Mouse (Mus musculus) cerebellum, adult 8-10 months (tissue): ENCODE data around the gene Pcgf6.

ENCODE experiments used
- DNase-seq: peaks from one replicate; pipeline ENCODE4 v3.0.0; 2022

Gene Pcgf6

GRCm38 (mm10) chr19:47050271-47051032 lies at the start of gene Pcgf6:
Gene Pcgf6 (minus strand): TSS chr19:47050906.
- DNase-seq: peak; percentile 83

DNA sequence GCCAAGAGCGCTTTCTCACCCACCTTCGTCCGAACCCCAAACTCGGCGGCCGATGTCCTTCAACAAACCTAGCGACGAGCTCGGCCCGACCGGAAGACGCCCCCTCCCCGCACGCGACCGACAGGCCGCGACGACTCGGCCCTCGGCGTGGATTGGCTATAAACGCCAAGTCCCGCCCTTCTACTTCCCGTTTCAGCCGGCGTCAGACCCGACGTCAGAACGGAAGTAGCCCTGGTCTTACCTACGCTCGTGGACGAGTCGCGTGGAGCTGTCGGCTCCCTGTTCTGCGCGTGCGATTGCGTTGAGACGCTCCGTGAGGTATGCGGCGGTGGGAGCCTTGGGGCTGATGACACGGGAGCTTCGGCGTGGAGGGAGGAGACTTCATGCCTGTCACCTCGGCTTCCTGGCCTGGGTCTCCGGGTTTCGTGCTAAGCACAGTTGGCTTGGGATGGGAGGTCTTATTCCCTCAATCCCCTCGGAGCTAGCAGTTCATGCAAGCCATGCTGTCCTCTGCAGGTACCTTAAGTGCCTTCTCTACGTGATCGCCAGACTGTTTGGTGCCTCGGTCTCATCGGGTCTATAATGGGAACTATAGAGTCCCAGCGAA lies 39.9 kb upstream of the Pcgf6 start, which contains the start of the genes Usmg5 and Pdcd11:
Usmg5 (minus strand) TSS at position 98 of the 607 bp plus-strand sequence.
Pdcd11 (plus strand) TSS at position 219 of the 607 bp plus-strand sequence.
- peak; percentile 93 for DNase-seq

- DNase-seq: no peak
Measured at GRCm38 (mm10) chr19:47089718-47090525, 39.2 kb upstream of the Pcgf6 start.

- no peak for DNase-seq
Measured at GRCm38 (mm10) chr19:47088226-47088625, 37.5 kb upstream of the Pcgf6 start.

DNA sequence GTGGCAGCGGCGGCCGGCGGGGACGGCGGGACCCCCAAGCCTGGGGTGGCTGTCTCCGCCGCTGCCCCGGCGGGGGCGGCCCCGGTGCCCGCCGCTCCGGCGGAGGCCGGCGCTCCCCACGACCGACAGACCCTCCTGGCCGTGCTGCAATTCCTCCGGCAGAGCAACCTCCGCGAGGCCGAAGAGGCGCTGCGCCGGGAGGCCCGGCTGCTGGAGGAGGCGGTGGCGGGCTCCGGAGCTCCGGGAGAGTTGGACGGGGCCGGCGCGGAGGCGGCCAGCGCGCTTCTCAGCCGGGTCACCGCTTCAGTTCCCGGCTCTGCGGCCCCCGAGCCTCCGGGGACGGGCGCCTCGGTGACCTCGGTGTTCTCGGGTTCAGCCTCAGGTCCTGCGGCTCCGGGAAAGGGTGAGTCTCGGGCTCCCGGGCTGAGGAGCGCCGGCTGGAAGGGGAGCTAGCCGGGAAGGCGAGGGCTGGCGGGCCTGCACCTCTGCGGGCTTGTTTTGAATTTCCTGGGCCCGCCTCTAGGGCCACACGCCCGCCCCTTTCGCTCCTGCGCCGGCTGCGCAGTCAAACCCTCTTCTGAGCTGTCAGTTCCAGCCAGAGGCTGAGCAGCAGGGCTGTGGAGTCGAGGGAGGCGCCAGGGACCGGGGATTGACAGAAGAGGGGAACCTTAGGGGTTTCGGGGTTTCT lies 17.4 kb upstream of the Pcgf6 start:
- peak; percentile 69 for DNase-seq

- DNase-seq: peak; percentile 98
Measured at GRCm38 (mm10) chr19:47067096-47067882, 16.6 kb upstream of the Pcgf6 start, which contains the start of gene Taf5. Gene Taf5 (plus strand): TSS chr19:47067746.

DNA sequence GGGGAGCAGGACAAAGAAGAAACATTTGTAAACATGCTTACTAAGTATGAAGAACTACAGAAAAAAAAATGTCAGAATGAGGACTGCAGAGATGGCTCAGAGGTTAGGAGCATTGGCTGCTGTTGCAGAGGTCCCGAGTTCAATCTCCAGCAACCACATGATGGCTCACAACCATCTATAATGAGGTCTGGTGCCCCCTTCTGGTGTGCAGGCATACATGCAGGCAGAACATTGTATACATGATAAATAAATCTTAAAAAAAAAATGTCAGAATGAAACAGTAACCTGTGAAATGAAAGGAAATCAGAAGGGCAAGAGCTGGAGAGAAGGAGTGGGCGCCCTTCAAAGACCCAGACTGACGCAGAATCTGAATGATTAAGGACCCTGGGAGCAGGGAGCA lies 15.2 kb upstream of the Pcgf6 start:
- DNase-seq: no peak

- DNase-seq: no peak
Measured at GRCm38 (mm10) chr19:47057684-47058083, 7.0 kb upstream of the Pcgf6 start.

GRCm38 (mm10) chr19:47053471-47053870 lies 2.8 kb upstream of the Pcgf6 start:
- no peak for DNase-seq

DNA sequence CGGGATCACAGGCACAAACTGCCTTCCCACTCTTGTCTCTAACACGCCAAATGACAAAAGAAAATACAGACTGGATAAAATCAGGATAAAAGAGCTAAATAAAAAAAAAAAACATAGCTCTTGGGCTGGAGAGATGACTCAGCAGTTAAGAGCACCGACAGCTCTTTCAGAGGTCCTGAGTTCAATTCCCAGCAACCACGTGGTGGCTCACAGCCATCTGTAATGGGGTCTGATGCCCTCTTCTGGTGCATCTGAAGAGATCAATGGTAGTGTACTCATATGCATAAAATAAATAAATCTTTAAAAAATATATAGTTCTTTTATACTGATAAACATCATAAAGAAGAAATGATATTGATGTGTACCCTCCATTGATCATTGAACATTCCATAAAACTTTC lies 2.2 kb upstream of the Pcgf6 start:
- no peak for DNase-seq

DNA sequence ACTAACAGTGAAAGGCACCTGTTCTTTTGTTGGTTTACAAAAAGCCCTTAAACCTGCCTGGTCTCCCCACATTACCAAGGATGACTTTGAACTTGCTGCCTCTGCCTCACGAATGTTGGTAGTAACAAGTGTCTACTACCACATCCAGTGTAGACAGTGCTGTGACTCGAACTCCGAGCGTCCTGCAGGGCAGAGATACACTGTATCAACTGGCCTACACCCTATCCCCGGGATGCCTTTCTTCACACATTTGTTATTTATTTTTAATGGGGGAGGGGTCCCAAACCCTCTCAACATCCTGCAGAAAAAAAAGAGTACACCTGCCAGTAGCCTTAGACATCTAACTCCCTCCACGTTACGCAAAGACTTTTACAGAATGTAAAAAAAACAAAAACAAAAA lies 866 bp downstream of the Pcgf6 start:
- no peak for DNase-seq

DNA sequence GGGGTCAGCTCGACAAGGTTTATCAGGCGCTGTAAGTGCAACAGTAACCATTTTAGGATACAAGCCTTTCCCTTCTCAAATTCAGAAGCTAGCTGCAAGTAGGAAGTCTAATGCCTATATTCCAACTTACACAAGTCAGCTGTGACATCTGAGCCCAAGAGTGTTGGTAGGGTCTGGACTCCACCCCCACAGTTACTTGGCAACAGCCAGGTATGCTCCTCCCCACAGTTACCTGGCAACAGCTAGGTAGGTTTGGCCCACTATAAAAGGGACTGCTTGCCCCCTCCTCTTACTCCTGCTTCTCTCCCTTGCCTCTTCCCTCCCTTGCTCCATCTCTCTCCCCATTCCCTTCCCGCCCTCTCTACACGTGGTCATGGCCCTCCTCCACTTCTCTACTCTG lies 1.6 kb downstream of the Pcgf6 start:
- DNase-seq: no peak

GRCm38 (mm10) chr19:47047236-47047833 lies 3.4 kb downstream of the Pcgf6 start:
- DNase-seq: no peak

GRCm38 (mm10) chr19:47046343-47046742 lies 4.4 kb downstream of the Pcgf6 start:
- DNase-seq: no peak

- no peak for DNase-seq
Measured at GRCm38 (mm10) chr19:47043608-47044007, 7.1 kb downstream of the Pcgf6 start.

- DNase-seq: no peak
Measured at GRCm38 (mm10) chr19:47040720-47041473, 9.8 kb downstream of the Pcgf6 start.

- no peak for DNase-seq
Measured at GRCm38 (mm10) chr19:47036596-47036995, 14.1 kb downstream of the Pcgf6 start.

DNA sequence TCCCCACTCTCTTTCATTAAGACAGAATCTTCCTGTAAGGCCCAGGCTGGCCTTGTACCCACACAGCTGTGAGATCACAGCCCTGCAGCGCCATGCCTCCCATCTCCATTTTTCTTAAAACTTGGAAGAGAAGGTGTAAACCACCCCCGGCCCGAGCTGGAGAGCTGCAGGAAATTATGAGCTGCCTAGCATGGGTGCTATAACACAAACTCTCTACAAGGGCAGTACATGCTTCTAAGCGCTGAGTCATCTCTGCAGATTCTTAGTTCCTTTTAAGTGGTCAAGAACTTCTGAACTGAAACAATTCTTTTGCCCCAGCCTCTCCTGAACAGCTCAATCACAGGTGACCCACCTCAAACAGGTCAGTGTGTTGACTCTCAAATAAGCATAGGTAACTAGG lies 15.8 kb downstream of the Pcgf6 start:
- no peak for DNase-seq

DNA sequence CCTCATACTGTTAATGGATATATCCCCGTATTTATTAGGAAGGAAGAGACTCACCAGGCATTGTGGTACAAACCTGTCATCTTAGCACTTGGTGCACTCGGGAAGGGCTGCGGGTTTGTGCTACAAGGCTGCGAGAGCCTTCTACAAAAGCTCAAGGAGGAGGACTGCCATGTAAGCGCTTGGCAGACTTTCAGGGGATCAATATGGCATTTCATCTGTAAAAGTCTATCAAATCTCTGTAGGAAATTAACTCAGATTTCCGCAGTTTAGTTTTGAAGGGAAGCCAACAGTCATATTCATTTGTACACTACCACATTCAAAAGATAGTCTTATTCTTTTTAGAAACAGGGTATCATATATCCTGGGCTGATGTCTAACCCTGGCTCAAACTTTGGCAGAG lies 18.9 kb downstream of the Pcgf6 start:
- DNase-seq: no peak

DNA sequence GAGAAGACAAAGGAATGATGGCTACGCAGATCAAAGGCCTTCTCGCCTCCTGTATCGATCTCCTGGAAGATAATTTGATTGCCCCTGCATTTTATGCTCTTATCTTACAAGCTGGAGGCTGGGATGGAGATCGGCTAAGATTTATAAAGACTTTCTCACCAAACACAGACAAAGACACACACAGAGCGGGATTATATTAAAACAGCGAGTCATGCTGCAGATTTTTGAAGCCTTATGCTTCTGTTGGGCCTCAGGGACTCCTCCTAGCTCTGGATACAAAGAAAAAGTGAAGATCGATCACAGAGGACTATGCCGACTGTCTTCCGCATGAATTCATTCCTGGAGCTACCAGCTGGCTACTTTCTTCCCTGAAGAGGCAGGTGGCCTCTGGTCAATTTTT lies 20.9 kb downstream of the Pcgf6 start:
- no peak for DNase-seq

GRCm38 (mm10) chr19:47026513-47026912 lies 24.2 kb downstream of the Pcgf6 start:
- no peak for DNase-seq
